Mouse (Mus musculus) urinary bladder, adult 18-20 months (tissue): ENCODE measurements around the gene Trim26.
"Not testable (repeated sequence)": the region's sequence is repeated elsewhere in the genome, so short reads cannot be mapped to it uniquely, and the experiment has no call there.

Experiments
- DNase-seq, 2 experiments: peaks; one replicate each; pipeline ENCODE4 v3.0.0; 2022; ENCODE audit warnings: low spot score in 2 of 2, mixed read lengths in 2 of 2

Trim26 gene

DNA sequence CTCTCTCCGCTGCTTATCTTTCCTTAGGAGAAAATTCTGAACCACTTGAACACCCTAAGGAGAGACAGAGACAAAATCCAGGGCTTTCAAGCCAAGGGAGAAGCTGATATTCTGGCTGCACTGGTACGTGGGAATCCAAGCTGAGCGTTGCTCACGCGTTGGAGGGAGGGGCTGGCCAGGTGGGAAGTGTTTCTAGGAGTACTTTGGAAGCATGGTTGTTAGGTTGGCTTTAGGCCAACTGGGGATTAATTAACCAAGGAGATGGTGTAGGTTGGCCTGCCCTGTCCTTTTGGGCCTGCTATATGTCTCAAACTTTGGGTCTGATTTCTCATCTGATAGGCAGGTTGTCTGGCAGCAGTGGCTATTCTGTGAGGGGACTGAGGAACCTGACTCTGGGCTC is 14.3 kb downstream of the Trim26 start:
- no peak for DNase-seq

DNA sequence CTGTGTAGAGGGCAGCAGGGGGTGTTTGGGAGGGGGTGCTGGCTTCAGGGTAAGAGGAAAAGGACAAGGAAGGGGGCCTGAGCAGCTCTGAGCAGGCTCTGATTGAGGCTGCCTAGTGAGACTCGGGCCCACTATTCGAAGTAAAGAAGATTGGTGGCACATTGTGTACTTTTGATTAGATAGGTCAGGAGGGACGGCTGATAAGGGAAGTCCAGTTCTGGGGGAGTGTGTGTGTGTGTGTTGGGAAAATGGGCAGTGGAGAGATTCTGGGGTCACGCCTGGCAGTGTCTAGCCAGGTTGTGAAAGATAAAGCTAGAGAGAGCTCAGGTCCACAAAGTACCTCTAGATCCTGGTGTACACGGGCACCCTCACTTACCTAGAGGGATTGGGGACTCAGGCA is 14.7 kb downstream of the Trim26 start:
- DNase-seq, result no peak

- no peak for DNase-seq
Observed at GRCm38 (mm10) chr17:36855484-36855883, 18.6 kb downstream of the Trim26 start.

GRCm38 (mm10) chr17:36856236-36856635 is 19.3 kb downstream of the Trim26 start:
- DNase-seq, result no peak

DNA sequence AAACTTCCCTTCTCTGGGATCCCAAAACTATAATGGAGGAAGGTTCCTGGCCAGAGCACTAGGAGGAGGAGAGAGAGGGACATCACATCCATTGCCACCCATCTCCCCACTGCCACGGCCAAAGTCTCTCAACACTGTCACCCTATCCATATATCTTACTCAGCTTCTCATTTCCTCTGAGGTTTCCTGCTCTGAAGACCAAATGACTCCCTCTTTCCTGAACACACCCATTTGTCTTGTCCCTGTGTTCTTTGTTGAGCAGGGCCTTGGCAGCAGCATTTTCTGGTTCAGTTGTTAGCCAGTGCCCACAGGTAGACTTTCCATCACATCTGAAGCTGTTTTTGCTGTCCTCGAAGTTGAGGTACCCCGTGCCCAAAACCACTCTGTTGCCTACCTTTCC is 21.2 kb downstream of the Trim26 start:
- DNase-seq, result no peak

GRCm38 (mm10) chr17:36861680-36862079 is 24.7 kb downstream of the Trim26 start:
- no peak for DNase-seq

DNA sequence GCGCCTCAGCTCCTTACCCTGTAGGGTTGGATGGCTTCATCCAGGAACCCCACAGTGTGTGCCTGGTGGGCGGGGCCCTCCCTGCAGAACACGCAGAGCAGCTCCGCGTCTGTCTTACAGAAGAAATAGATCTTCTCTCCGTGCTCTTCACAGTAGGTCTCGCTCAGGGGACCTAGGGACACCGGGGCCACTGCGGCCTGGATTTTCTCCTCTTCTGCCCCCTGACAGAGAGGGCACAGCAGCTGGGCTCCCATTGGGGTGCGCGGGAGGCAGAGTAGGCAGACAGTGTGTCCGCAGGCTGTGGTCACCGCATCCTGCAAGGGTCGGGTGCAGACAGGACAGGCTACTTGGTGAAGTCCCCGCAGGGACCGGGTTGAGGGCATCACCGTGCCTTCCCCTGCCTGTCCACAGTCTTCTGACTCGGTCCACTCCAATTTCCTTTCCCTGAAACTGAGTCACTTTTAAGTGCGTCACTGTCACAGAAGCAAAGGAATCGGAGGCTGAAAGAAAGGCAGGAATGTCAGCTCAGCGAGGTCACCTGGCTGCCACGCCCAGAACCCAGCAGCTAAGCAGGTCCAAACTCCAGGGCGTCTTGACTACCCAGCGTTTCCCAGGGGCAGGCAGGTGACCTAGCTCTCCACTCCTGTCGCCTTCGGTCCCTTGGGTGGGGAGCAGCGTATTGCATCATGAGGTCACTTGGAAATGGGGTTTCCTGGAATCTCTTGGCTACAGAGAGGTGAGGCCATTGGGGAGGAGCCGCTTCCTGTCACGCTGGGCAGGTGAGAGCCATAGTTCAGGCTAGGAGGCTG is 30.0 kb downstream of the Trim26 start, which contains the start of gene Trim15:
Gene Trim15 (minus strand): TSS at position 492 of the 809 bp plus-strand sequence.
- no peak for DNase-seq

- DNase-seq, result no peak
Observed at GRCm38 (mm10) chr17:36868836-36869235, 31.9 kb downstream of the Trim26 start.

- no peak for DNase-seq
Observed at GRCm38 (mm10) chr17:36869284-36869954, 32.5 kb downstream of the Trim26 start, which contains the start of gene Trim10. Gene Trim10 (plus strand): TSS chr17:36869574.

GRCm38 (mm10) chr17:36869955-36870810 is 33.2 kb downstream of the Trim26 start:
- DNase-seq, result no peak

GRCm38 (mm10) chr17:36874636-36875035 is 37.7 kb downstream of the Trim26 start:
- no peak for DNase-seq

DNA sequence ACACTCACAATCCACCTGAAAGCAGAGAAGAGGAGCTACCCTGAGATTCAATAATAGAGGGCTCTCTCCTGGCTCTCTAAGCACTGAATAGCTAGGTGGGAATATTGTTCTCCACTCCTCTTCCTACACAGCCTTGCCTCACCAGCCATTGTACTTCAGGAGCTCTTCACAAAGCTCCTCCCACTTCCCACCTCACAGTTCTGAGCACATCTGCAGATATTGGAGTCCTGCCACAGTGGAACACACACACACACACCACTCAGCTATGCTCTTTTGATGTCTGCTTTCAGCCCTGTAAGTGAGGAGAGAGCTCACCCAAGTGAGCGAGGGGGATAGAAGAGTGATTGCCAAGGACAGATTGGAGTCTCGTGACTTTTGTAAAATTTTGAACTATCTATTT is 46.4 kb downstream of the Trim26 start:
- DNase-seq, result no peak

GRCm38 (mm10) chr17:36885132-36885790 is 48.3 kb downstream of the Trim26 start:
- no peak for DNase-seq

DNA sequence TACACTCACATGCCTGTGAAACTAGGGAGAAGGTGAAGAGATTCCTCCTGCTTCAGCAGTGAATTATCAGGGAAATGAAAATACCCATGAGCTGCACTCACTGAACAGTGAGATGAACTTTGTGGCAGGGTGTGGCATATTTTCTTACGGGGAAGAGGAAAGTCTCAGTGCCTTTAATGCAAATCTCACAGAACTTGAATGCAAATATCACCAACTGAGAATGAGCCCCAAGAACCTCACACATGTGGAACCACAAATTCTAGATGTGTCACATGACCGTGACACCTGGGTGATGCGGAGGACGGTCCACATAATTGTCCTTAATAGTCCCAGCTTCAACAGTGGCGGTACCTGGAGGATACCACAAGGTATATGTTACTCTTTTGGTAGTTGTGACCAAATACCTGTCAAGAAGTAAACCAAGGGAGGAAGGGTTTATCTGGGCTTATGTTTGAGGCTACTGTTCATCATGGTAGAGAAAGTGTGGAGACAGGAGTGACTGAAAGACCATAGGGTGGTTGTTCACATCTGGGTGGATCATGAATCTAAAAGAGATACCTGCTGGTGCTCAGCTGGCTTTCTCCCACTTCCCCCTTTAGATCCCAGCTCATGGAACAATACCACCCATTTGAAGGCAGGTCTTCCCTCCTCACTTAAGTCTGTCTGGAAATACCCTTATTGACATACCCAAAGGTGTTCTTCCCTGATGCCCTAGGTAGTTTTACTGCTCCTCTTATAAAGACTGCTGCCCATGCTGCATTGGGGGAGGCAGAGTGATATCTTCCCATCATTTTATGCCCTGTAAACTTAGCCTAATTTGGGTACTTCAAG is 53.4 kb downstream of the Trim26 start, which contains the start of gene Trim40:
Gene Trim40 (minus strand): TSS at position 51 of the 831 bp plus-strand sequence.
- no peak for DNase-seq

DNA sequence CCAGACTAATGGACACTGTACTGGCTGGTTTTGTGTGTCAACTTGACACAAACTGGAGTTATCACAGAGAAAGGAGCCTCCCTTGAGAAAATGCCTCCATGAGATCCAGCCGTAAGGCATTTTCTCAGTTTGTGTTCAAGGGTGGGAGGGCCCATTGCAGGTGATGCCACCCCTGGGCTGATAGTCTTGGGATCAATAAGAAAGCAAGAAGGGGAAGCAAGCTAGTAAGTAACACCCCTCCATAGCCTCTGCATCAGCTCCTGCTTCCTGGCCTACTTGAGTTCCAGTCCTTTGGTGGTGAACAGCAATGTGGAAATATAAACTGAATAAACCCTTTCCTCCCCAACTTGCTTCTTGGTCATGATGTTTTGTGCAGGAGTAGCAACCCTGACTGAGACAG is 54.6 kb downstream of the Trim26 start:
- DNase-seq, result not testable (repeated sequence)

GRCm38 (mm10) chr17:36892362-36892761 is 55.4 kb downstream of the Trim26 start:
- DNase-seq, result no peak

- DNase-seq, result no peak
Observed at GRCm38 (mm10) chr17:36893387-36893786, 56.5 kb downstream of the Trim26 start.

- peak in 1 of 2 experiments; percentile 9 for DNase-seq
Observed at GRCm38 (mm10) chr17:36896583-36896982, 59.6 kb downstream of the Trim26 start.

- no peak for DNase-seq
Observed at GRCm38 (mm10) chr17:36897065-36897464, 60.1 kb downstream of the Trim26 start.

GRCm38 (mm10) chr17:36897552-36898205 is 60.7 kb downstream of the Trim26 start, which contains the start of gene Trim31:
Gene Trim31 (plus strand): TSS chr17:36898118.
- DNase-seq, result no peak
